Mouse (Mus musculus): ENCODE measurements around the gene Gm8947.

- TF ChIP-seq POLR2A (IDR thresholded peaks at IDR 0.05; ENCODE audit: low read depth, low read length), result no peak
- TF ChIP-seq CTCF (IDR thresholded peaks at IDR 0.05; ENCODE audit: borderline replicate concordance, insufficient read depth, low read length), result no peak
Measured at GRCm38 (mm10) chr1:151188469-151188868, 3.7 kb upstream of the Gm8947 start.
